Mouse (Mus musculus) mature B cell (primary cell): ENCODE measurements at regions not wholly inside any gene's neighbourhood (a gene's known extent, or its start where the extent isn't known, plus 50 kb on each side); places are given as distances from the start of the nearest gene placed in this dataset.
"Not testable (repeated sequence)": the region's sequence is repeated elsewhere in the genome, so short reads cannot be mapped to it uniquely, and the experiment has no call there.

ENCODE experiments used
- in situ Hi-C: fragments of 300-500 bp; cut with MboI; formaldehyde crosslinking; loops from 2 replicates; pipeline ENCODE4 v1.14.3; 2019

DNA sequence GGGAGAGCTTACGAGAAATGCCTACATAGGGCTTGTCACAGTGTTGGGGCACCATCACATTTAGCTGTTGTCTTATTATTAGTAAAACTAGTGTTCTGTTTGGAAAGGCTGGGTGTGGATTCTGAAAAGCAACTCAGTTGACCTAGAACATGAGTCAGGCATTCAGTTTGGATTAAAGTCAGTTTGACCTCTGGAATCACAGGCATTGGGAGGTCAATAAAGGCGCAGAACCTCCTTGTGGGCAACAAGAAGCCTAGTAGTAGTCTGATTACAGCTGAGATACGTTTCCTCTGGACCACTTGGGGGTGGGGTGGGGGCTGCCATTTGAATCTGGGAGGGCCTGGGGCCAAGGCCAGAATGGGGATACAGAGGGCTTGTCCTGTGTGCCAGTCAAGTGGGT is 52.1 kb upstream of the Map3k1 start:
- in situ Hi-C loops: no loop called here

DNA sequence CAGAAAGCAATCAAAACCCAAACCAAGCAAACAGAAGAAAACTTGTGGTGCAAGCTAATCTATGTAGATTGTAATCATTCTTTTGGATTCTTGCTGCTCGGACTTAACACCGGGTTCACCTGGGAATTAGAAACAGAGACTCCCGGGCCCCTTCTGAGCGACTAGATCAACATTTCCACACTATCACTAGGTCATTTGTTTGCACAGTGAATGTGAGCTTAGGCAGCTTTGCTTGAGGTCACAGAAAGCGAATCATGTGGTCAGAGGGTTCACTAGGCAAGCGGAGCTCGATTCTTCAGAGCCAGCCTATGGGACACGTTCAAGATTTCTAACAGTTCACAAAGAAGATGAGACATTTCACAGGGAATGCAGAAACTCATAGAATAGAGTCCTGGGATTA is 53.5 kb upstream of the Map3k1 start:
- in situ Hi-C loops: no loop called here

- in situ Hi-C loops: loop anchor here (5.0 kb wide), 1 partner anchor 54 kb away; no protein-coding TSS in a partner anchor
Measured at GRCm38 (mm10) chr13:111865956-111866355, 57.2 kb upstream of the Map3k1 start.

- in situ Hi-C loops: loop anchor here (5.0 kb wide), 1 partner anchor 55 kb away; no protein-coding TSS in a partner anchor
Measured at GRCm38 (mm10) chr13:111867261-111867660, 58.5 kb upstream of the Map3k1 start.

GRCm38 (mm10) chr13:111867763-111868725 is 59.3 kb upstream of the Map3k1 start:
- in situ Hi-C loops: loop anchor here (5.0 kb wide), 1 partner anchor 56 kb away; no protein-coding TSS in a partner anchor

DNA sequence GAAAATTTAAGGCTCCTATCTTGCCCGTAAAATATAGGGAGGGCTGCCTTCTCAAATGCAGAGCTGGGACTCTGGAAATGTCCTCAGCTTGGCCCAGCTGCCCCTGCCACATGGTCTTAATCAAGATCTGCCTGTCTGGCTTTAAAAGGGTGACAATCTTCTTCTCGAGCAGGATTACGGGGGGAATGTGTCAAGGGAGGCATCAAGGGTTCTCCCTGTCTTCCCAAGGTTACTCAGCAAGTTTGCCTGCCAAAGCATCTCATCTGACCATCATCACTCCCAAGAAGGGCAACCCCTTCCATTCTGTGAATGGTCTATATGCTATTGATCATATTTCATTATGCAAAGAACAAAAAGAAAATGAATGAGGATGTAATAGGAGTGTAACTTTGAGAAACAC is 60.2 kb upstream of the Map3k1 start:
- in situ Hi-C loops: loop anchor here (5.0 kb wide), 1 partner anchor 57 kb away; no protein-coding TSS in a partner anchor

- in situ Hi-C loops: loop anchor here (5.0 kb wide), 1 partner anchor 58 kb away; no protein-coding TSS in a partner anchor
Measured at GRCm38 (mm10) chr13:111869771-111870437, 61.1 kb upstream of the Map3k1 start.

DNA sequence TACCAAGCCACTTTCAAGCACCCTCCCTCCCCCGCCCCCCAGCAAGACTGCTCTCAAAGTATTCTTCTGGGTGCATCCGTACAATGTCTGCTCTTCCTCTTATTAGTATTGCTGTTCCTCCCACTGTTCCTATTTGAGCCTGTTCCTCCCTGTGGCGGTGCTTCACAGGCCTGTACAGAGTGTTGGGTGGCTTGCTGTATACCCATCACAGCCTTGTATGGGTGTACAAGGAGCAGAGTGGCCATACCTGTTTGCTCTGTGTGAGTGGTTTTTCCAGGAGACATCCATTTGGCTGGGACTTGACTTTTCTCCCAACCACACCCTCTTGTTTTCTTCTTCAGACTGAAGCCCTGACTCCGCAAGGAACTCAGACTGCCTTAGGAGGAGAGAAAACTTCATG is 61.7 kb upstream of the Map3k1 start:
- in situ Hi-C loops: no loop called here

DNA sequence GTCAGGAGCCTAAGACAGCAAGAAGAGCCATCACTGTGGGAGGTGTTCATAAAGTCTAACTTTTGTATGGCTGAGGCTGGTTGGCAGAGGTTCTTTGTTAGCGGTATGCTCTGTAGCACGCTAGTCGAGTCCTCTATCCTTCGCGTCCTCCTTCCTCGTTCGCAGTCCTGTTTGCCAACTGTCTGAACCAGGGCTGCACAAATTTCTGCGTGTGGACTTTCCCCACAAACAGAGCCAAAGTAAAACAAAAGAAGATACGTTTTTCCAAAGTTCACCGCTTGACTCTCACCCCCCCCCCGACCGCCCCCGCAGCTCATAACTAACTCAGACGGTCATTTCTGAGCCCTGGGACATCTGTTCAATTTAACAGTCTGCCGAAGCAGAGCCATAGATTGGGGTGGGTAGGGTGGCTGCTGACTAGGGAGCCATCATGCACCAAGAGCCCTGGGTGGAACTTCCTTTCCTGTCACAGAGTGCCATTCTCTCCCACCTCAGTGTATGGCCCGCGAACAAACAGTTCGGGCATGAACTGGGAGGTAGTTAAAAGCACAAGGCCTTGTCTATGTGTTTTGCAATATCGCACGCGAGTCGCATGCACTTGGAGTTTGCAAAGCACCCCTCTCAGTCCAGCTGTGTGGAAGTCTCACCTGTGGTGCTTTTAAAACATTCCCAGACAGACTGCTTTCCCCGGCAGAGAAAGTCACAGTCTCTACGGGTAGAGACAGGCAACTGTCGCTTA is 63.0 kb upstream of the Map3k1 start:
- in situ Hi-C loops: no loop called here

DNA sequence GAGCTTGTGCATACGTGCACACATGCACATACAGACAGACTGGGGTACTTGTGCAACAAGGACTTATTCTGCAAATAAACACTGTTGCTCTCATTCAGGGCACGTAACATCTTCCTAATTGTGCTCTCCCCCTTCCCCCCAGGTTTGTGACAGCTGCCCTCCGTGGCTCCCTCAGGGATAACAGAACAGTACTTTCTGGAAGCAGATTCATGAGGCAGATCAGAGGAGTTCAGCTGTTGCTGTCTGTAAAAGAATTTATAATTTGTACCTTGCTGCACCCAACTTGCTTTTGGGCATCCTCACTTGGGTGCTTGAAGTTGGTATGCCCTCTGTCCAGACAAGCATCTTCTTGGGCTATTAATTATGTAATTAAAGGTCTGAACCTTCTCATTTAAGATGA is 65.5 kb upstream of the Map3k1 start:
- in situ Hi-C loops: no loop called here

- in situ Hi-C loops: no loop called here
Measured at GRCm38 (mm10) chr13:111876404-111876803, 67.6 kb upstream of the Map3k1 start.

- in situ Hi-C loops: no loop called here
Measured at GRCm38 (mm10) chr13:111876847-111877246, 68.1 kb upstream of the Map3k1 start.

DNA sequence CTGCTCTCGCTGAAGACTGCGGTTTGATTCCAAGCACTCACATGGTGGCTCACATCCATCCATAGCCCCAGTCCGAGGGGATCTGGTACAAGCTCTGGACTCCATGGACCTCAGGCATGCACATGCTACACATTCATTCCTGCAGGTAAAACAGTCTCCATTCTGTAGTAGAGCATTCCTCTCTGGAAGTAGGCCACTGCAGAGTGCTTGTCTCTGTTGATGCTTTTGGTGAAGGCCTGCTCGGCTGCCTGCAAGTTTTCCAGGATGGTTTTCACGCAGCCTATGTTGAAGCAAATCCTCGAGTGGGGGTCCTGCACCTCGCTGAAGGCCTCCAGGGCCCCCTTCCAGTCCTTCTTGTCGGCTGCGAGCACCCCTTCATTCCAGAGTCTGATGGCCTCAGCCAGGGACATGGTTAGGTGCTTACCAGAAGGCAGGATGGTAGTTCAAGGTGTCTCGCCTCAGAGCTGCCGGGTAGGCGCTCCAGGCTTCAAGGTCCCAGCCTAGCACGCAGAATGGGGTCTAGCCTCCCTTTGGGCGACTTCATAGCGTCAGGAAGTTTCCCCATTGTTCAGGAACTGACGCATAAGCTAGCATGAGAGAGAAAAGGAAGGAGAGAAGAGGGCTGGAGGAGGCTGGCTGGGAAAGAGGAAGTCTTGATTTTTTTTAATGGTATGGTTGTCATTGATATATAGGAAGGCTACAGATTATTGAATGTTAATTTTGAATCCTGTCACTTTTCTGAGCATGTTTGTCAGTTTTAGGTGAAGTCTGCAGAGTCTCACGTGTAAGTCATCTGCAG is 75.2 kb upstream of the Map3k1 start:
- in situ Hi-C loops: not testable (repeated sequence)

DNA sequence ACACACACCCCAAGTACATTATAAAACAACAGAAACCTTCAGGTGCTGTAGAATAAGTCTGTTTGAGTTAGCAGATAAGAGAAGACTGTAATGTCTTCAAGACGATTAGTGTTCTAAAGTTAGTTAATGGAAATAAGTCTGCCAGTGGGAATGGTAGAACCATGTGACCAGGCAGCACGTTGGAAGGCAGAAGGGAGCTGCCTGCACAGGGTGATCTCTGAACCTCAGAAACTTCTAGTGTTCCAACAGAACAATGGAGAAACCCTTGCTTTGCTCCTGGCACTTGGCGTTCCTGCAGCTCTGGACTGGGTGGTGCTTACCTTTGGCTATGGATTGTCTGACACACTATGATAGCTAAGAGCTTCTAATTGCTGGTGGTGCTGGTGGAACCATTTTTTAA is 82.0 kb upstream of the Map3k1 start:
- in situ Hi-C loops: no loop called here

DNA sequence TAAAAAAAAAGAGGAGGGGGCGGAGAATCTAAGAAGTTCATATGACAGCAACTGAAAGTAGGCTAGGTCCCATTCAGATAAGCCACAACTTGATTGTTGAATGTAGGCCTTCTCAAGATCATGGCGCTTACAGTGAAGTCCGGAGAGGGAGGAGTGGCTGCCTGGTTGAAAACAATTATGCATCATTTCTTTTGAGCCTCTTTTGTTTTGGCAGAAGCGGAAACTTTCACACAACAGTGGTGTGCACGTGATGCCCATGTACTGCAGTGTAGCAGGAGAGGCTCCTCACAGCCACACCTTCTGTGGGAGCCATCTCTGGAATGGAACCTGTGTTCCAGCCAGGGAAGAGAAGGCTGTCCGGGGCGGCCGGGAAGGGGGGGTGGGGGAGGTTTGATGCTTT is 83.3 kb upstream of the Map3k1 start:
- in situ Hi-C loops: no loop called here

DNA sequence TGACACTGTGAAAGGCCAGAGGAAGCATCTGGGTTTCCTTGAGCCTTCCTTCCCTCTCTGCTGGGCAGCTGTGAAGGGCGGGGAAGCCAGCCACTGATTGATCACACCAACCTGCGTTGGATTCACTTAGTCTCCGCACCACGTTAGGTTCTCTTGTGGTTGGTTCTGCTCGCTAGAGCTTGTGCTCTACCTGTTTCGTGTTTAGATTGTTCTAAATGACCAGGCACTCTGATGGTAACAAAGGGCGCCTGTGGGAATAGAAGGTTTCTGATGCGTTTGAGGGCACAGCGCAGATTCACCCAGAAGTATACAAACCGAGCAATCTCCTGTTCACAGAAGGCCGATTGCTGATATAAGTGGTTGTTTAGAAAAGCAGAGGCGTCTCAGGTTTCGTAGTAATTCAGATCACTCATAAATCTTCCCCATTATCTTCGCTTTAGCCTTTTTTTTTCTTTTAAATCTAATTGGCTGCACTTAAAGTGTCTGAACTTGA is 84.5 kb upstream of the Map3k1 start:
- in situ Hi-C loops: no loop called here

- in situ Hi-C loops: no loop called here
Measured at GRCm38 (mm10) chr13:111894804-111895478, 86.1 kb upstream of the Map3k1 start.

DNA sequence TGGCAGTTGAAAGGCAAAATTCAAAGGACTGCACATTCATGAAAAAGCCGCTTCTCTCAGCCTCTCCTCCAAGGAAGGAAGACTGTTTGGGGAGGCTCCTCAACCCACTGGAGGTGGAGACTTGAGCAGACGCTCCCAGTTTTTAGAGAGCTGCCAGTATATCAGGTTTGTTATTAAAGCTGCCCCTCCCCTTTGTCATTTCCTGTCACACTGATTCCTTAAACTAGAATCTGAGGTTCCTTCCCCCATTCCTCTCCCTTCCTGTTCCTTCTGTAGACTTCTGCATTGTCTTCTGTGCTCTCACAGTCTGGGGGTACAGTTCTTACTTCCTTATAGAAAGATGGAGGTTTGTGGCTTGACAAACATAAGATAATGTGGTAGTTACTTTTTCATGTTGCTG is 87.5 kb upstream of the Map3k1 start:
- in situ Hi-C loops: no loop called here

GRCm38 (mm10) chr13:111903361-111903760 is 94.6 kb upstream of the Map3k1 start:
- in situ Hi-C loops: no loop called here

GRCm38 (mm10) chr13:111903931-111904330 is 95.1 kb upstream of the Map3k1 start:
- in situ Hi-C loops: no loop called here
